Mouse (Mus musculus) CH12F3 (cell line): ENCODE data around the gene Pi4kb.

Source experiments
- in situ Hi-C: fragments of 300-500 bp; cut with MboI; formaldehyde crosslinking; loops from 2 replicates; pipeline ENCODE4 v1.14.3; 2020; ENCODE audit warnings: low sequenced_read_pairs

Gene Pi4kb

DNA sequence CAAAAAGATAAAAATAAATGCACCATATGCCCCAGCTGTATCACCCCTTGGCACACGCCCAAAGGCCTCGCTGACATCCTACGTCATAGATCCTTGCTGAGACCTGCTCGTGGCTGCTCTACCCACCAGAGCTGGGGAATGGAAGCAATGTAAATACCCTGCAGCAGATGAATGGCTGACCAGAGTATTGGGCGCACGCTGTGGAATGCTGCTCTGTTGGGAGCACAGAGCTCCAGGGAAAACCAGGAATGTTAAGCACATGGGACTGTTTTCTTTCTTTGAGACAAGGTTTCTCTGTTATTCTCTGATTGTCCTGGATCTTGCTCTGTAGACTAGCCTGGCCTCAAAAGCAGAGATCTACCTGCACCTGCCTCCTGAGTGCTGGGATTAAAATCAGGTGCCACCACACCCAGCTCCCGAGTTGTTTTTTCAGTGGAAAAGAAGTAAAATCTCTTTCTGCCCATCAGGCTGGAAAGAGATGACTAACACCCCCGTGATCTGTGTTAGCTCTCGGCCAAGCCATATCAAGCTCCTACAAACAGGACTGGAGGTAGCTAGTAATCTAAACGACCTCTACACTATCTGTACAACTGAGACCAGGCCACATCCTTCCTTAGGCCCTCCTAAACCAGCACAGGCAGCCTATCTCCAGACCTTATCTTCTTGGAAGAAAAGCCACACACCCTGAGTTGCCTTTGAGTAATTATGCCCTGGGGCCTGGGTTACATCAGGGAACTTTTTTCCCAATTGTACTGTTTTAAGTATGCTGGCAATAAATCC is 80.1 kb downstream of the Pi4kb start:
- in situ Hi-C loops, result no loop called here

DNA sequence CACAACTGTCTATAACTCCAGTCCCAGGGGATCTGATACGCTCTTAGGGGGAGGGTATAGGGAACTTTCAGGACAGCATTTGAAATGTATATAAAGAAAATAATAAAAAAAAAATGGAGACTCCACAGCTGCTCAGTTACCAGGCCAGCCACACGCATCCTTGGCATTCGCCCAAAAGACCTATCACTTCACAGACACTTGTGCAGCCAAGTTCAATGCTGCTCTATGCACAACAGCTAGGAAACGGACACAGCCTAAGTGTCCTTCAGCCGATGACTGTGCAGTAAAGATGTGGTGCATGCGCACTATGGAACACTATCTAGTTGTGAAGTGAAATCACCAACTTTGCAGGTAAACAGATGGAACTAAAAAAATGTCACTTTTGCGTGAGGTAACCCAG is 81.7 kb downstream of the Pi4kb start:
- in situ Hi-C loops, result no loop called here
